Mouse (Mus musculus): ENCODE measurements around the gene Ntpcr. TPM values are rescaled to one million over a fixed set of nuclear protein-coding genes. Genes with fewer than 3 reads are reported as not detected.
A peak's percentile ranks its signal among the peaks of the same experiment; 100 is the strongest.

Ntpcr gene
- polyA plus RNA-seq, 1 experiment from 2014 or later = 25.0 TPM

DNA sequence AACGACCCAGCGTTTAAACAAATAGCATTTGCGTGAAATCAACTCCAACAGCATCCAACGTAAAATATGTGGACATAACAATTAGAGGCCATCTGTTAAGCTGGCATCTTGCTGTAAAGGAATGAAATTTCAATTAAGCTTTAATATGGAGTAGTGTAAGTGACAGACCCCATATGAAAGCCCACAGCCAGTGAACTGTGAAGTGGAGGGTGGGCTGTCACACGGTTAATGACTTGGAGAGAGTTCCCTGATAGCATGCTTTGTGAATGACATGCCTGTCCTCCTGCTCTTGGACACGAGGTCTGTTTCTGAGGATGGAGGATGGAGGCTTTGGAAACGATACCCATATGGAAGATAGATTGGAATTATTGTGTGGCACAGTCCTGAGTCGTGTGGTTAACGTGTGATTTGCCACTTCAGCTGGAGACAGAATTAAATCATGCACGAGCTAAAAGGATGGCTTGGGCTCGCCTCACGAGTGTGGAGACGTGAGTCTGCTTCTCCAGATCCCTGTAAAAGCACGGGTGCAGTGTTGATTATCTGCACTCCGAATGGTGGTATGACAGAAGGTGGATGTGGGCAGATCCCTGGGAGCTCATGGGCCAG, 26.8 kb upstream of the Ntpcr start:
- ATAC-seq (replicated peaks; ENCODE audit: insufficient number of reproducible peaks, insufficient read depth, low FRiP score, low read depth) = no peak
- Histone ChIP-seq H3K27ac (no peak overlapping the region), H3K9ac (no peak overlapping the region), H3K4me3 (no peak overlapping the region), H3K36me3 (no peaks in the 10 kb centered on the region), H3K4me2 (no peak overlapping the region), H3K27me3 (no peaks in the 10 kb centered on the region), H3K9me3 (replicated peaks) (no peaks in the 10 kb centered on the region), H3K4me1 (replicated peaks) (0 out of 2 replicates have a peak, but pooled peaks cover 4% of the 10 kb centered on the region)
- 67% methylated on average over 15 of the region's 15 CpGs for WGBS

DNA sequence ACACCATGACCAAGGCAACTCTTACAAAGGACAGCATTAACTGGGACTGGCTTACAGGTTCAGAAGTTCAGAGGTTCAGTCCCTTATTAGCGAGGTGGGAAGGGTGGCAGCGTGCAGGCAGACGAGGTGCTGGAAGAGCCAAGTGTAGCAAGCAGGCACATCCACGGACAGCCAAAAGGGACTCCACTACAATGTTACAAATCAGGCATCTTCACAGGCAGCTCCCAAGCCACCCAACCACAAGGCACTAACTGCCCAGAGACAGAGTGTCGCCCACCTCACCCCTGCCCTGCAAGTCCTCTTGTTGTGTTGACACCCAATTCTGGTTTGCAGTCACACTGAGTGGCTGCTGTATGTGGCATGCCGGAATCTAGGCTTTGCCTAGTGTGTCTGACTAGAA, 25.3 kb upstream of the Ntpcr start:
- no peaks in the 10 kb centered on the region for H3K27me3 ChIP-seq
- H3K36me3 ChIP-seq = no peaks in the 10 kb centered on the region
- H3K9me3 ChIP-seq (replicated peaks) = no peaks in the 10 kb centered on the region
- no peak overlapping the region for H3K27ac ChIP-seq
- H3K4me2 ChIP-seq = no peak overlapping the region
- 0 out of 2 replicates have a peak, but pooled peaks cover 4% of the 10 kb centered on the region for H3K4me1 ChIP-seq (replicated peaks)
- no peak for ATAC-seq (replicated peaks; ENCODE audit: insufficient number of reproducible peaks, insufficient read depth, low FRiP score, low read depth)
- no peak overlapping the region for H3K9ac ChIP-seq
- no peak overlapping the region for H3K4me3 ChIP-seq
- 86% methylated on average over 6 of the region's 6 CpGs for WGBS

GRCm38 (mm10) chr8:125705816-125706215, 23.9 kb upstream of the Ntpcr start:
- Histone ChIP-seq H3K4me1 (replicated peaks) (0 out of 2 replicates have a peak, but pooled peaks cover 4% of the 10 kb centered on the region), H3K9me3 (replicated peaks) (no peaks in the 10 kb centered on the region), H3K9ac (no peak overlapping the region), H3K4me3 (no peak overlapping the region), H3K4me2 (no peak overlapping the region), H3K36me3 (no peaks in the 10 kb centered on the region), H3K27me3 (no peaks in the 10 kb centered on the region), H3K27ac (no peak overlapping the region)
- WGBS = 73% methylated on average over 7 of the region's 7 CpGs
- no peak for ATAC-seq (replicated peaks; ENCODE audit: insufficient number of reproducible peaks, insufficient read depth, low FRiP score, low read depth)

DNA sequence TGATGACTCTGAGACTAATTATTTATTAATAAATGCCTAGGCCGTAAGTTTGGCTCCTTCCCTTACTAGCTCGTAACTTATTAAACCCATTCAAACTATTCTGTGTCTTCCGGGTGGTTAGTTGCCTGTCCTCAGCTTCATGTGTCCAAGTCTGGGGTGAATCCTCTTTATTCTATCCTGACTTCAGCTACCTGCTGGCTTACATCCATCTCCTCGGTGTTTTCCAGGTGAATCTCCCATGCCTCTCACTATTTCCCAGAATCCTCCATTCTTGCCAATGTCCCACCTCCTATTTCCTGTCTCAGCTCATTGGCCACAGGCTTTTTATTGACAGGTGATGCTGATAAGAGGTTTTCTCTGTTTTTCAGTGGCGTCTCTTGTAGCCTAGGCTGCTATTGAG, 20.6 kb upstream of the Ntpcr start:
- H3K9ac ChIP-seq = no peak overlapping the region
- no peaks in the 10 kb centered on the region for H3K36me3 ChIP-seq
- no peaks in the 10 kb centered on the region for H3K9me3 ChIP-seq (replicated peaks)
- 0 out of 2 replicates have a peak, but pooled peaks cover 4% of the 10 kb centered on the region for H3K4me1 ChIP-seq (replicated peaks)
- no peaks in the 10 kb centered on the region for H3K27me3 ChIP-seq
- ATAC-seq (replicated peaks; ENCODE audit: insufficient number of reproducible peaks, insufficient read depth, low FRiP score, low read depth) = no peak
- 84% methylated on average over 5 of the region's 5 CpGs for WGBS
- H3K27ac ChIP-seq = no peak overlapping the region
- H3K4me2 ChIP-seq = no peak overlapping the region
- H3K4me3 ChIP-seq = no peak overlapping the region

- H3K9me3 ChIP-seq (replicated peaks) = no peaks in the 10 kb centered on the region
- H3K27ac ChIP-seq = no peak overlapping the region
- WGBS = 64% methylated on average over 5 of the region's 5 CpGs
- peaks cover 3% of the 10 kb centered on the region; the same call in 1 of the 2 replicates for H3K4me1 ChIP-seq (replicated peaks)
- no peaks in the 10 kb centered on the region for H3K36me3 ChIP-seq
- no peak overlapping the region for H3K9ac ChIP-seq
- no peak overlapping the region for H3K4me3 ChIP-seq
- H3K27me3 ChIP-seq = no peaks in the 10 kb centered on the region
- no peak overlapping the region for H3K4me2 ChIP-seq
- no peak for ATAC-seq (replicated peaks; ENCODE audit: insufficient number of reproducible peaks, insufficient read depth, low FRiP score, low read depth)
These were observed 18.2 kb upstream of the Ntpcr start for GRCm38 (mm10) chr8:125711514-125711913.

DNA sequence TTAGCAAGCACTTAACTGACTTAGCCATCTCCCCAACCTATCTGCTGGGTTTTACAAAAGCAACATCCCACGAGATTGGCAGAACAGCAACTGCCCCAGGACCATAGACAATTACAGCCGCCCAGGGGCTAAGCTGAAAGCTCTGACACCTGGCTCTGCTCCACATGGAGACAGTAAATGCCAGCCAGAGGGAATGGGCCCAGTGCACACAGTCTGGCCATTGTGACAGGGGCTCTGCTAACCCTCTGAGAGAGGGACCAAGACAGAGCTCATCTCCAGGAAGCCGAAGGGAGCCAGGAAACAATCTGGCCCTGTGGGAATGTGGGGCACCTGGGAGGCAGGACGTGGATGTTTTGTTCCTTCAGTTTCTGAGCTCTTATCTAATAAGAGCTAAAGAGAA, 13.6 kb upstream of the Ntpcr start:
- 42% methylated on average over 4 of the region's 4 CpGs for WGBS
- H3K27ac ChIP-seq = no peak overlapping the region
- H3K4me1 ChIP-seq (replicated peaks) = peaks cover 12% of the 10 kb centered on the region; the same call in 1 of the 2 replicates

GRCm38 (mm10) chr8:125716613-125717012, 13.2 kb upstream of the Ntpcr start:
- H3K36me3 ChIP-seq = no peaks in the 10 kb centered on the region
- H3K4me1 ChIP-seq (replicated peaks) = peaks cover 12% of the 10 kb centered on the region; the same call in 1 of the 2 replicates
- H3K4me3 ChIP-seq = no peak overlapping the region
- no peaks in the 10 kb centered on the region for H3K27me3 ChIP-seq
- no peak for ATAC-seq (replicated peaks; ENCODE audit: insufficient number of reproducible peaks, insufficient read depth, low FRiP score, low read depth)
- H3K9me3 ChIP-seq (replicated peaks) = no peaks in the 10 kb centered on the region
- H3K27ac ChIP-seq = no peak overlapping the region
- WGBS = 39% methylated on average over 7 of the region's 7 CpGs
- H3K4me2 ChIP-seq = no peak overlapping the region
- H3K9ac ChIP-seq = no peak overlapping the region

More for the DNA sequence above, 13.6 kb upstream of the Ntpcr start:
- no peak for ATAC-seq (replicated peaks; ENCODE audit: insufficient number of reproducible peaks, insufficient read depth, low FRiP score, low read depth)
- Histone ChIP-seq H3K36me3 (no peaks in the 10 kb centered on the region), H3K9me3 (replicated peaks) (no peaks in the 10 kb centered on the region), H3K27me3 (no peaks in the 10 kb centered on the region), H3K4me3 (no peak overlapping the region), H3K4me2 (no peak overlapping the region), H3K9ac (no peak overlapping the region)

DNA sequence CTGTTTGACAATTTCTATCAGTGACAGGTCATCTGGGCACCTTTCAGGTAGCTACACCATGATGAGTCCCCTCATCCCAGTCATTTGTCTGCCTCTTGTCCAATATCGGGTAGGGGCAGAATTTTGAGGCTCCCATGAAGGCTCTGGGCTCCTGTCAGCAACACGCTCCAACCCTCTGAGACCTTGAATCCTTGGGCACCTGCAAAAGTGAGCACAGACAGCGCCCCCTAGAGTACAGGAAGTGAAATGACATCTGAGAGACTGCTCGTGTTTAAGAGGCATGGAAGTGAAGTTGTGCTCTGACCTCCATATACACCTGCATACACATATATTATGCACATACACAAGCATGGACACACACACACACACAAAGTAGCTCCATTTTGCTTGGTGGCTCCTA, 10.8 kb upstream of the Ntpcr start:
- peaks cover 12% of the 10 kb centered on the region; the same call in 1 of the 2 replicates for H3K4me1 ChIP-seq (replicated peaks)
- no peaks in the 10 kb centered on the region for H3K27me3 ChIP-seq
- H3K36me3 ChIP-seq = no peaks in the 10 kb centered on the region
- no peak overlapping the region for H3K9ac ChIP-seq
- 65% methylated on average over 4 of the region's 4 CpGs for WGBS
- H3K4me3 ChIP-seq = no peak overlapping the region
- H3K27ac ChIP-seq = no peak overlapping the region
- ATAC-seq (replicated peaks; ENCODE audit: insufficient number of reproducible peaks, insufficient read depth, low FRiP score, low read depth) = no peak
- no peaks in the 10 kb centered on the region for H3K9me3 ChIP-seq (replicated peaks)
- H3K4me2 ChIP-seq = no peak overlapping the region

DNA sequence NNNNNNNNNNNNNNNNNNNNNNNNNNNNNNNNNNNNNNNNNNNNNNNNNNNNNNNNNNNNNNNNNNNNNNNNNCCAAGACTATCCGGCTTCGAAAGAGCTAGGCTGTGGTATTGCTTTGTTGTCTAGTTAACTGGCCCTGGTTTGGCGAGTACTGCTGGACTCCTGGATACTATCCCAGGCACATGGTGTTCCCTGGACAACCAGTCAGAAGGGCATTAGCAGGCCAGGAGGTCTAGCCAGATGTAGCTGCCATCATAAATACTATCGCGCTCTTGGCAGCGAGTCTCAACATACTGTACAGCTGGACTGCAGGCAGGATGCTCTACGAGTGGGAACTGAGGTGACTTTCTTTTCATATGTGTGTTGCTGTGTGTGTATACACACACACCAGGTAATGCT, 7.1 kb upstream of the Ntpcr start:
- no peak overlapping the region for H3K4me3 ChIP-seq
- H3K27ac ChIP-seq = no peak overlapping the region
- H3K4me2 ChIP-seq = no peak overlapping the region
- 0 out of 2 replicates have a peak, but pooled peaks cover 3% of the 10 kb centered on the region for H3K4me1 ChIP-seq (replicated peaks)
- no peak for ATAC-seq (replicated peaks; ENCODE audit: insufficient number of reproducible peaks, insufficient read depth, low FRiP score, low read depth)
- H3K9me3 ChIP-seq (replicated peaks) = no peaks in the 10 kb centered on the region
- no peak overlapping the region for H3K9ac ChIP-seq
- H3K27me3 ChIP-seq = no peaks in the 10 kb centered on the region
- WGBS = 89% methylated on average over 7 of the region's 7 CpGs
- H3K36me3 ChIP-seq = no peaks in the 10 kb centered on the region

- H3K27me3 ChIP-seq = no peaks in the 10 kb centered on the region
- H3K36me3 ChIP-seq = no peaks in the 10 kb centered on the region
- H3K9me3 ChIP-seq (replicated peaks) = no peaks in the 10 kb centered on the region
- no peak overlapping the region for H3K4me3 ChIP-seq
- no peak overlapping the region for H3K27ac ChIP-seq
- H3K4me2 ChIP-seq = no peak overlapping the region
- ATAC-seq (replicated peaks; ENCODE audit: insufficient number of reproducible peaks, insufficient read depth, low FRiP score, low read depth) = no peak
- no peak overlapping the region for H3K9ac ChIP-seq
- H3K4me1 ChIP-seq (replicated peaks) = 0 out of 2 replicates have a peak, but pooled peaks cover 3% of the 10 kb centered on the region
- 92% methylated on average over 6 of the region's 6 CpGs for WGBS
These were observed 6.3 kb upstream of the Ntpcr start for GRCm38 (mm10) chr8:125723437-125723836.

DNA sequence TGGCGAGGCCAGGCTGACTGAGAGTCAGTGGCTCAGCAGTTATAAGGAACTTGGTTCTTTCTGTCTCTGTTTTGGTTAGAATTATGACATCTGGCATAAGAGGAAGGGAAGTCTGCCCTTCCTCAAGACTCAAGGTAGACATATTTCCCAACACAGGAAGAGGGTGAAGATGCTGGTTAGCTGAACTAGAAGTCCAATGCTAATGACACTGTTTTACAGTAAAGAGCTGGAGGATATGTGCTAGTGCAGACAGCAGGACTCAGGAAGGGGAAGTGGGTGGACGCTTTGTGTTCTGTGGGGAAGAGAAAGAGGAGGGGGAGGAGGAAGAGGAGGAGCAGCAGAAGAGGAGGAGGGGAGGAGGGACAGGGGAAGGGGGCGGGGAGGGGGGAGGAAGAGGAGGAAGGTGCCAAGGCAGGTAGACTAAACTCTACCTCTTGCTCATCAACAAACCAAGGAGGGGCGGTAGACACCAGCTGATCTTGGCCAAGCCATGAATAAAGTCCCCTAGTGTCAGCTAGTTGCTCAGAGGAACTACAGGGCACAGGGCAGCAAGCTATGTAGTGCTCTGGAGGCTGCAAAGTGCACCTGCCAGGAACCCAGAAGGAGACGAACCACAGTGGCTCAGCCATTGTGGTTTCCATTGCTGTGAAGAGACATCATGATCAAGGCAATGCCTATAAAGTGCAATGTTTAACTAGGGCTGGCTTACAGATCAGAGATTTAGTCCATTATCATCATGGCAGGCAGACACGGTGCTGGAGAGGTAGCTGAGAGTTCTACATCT, 4.5 kb upstream of the Ntpcr start:
- no peak overlapping the region for H3K9ac ChIP-seq
- 57% methylated on average over 6 of the region's 6 CpGs for WGBS
- H3K4me3 ChIP-seq = no peak overlapping the region
- peak overlapping the region; percentile 37; the same call in 1 of the 2 replicates for H3K27ac ChIP-seq
- H3K27me3 ChIP-seq = no peaks in the 10 kb centered on the region
- H3K36me3 ChIP-seq = no peaks in the 10 kb centered on the region
- ATAC-seq (replicated peaks; ENCODE audit: insufficient number of reproducible peaks, insufficient read depth, low FRiP score, low read depth) = no peak
- no peak overlapping the region for H3K4me2 ChIP-seq
- H3K9me3 ChIP-seq (replicated peaks) = no peaks in the 10 kb centered on the region
- H3K4me1 ChIP-seq (replicated peaks) = 0 out of 2 replicates have a peak, but pooled peaks cover 3% of the 10 kb centered on the region

All from heart, embryonic 15.5 days (tissue).